Mouse (Mus musculus) fat pad, adult 2 months (tissue): ENCODE results near the gene Hspb7.

Experiments used
- DNase-seq: peaks from one replicate; pipeline ENCODE4 v3.0.0-alpha.2; 2011; ENCODE audit warnings: low read depth, low spot score; ENCODE audit errors: extremely low read depth

Gene Hspb7

DNA sequence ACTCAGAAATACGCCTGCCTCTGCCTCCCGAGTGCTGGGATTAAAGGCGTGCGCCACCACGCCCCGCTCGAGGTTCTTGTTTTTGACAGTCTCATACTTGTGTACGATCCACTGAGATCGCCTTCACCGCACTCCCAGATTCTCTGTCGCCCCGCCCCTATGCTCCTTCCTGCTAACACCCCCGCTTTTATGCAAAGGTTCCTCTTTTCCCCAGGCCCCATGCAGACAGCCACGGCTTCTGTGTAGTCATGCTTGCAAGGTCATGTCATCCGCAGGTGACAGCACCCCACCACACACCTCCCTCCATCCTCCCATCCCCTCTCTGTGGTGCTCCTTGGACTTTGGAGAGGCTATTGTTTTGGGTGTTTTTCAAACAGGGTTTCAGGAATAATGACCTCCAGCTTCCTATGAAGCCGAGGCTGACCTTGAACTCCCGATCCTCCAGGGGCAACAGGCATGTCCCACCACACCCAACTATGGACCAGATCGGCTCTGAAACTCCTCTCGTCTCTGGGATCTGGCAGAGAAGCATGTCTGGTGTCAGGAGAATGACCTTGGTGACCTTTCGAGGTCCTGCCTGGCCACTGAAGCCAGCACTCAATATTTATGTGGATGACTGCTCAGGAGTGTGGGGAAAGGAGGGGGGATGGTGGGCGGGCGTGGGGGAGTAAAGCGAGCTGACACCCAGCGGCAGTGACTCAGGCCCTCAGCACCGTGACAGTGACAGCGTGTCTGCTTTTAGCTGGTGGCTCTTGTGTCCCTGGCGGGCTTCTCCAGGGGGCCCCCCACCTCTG is 984 bp upstream of the Hspb7 start:
- DNase-seq: no peak

DNA sequence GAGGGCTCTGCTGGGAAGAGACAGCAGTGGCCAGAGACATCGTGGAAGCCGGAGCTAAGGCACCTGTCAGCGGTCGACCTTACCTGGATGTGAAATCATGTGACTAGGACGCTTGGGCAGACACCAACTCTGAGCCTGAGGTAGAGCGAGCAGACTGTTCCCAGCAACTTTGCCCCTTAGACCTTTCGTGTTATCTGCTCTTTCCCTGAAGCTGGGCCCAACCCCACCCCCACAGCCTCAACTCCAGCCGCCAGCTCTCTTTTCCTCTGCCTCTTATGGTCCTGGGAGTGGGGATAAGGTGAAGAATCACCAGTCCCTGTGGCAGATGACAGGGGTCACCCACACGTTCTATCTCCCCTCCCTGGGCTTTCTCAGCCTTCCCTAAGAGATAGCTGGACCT is 307 bp downstream of the Hspb7 start:
- no peak for DNase-seq

DNA sequence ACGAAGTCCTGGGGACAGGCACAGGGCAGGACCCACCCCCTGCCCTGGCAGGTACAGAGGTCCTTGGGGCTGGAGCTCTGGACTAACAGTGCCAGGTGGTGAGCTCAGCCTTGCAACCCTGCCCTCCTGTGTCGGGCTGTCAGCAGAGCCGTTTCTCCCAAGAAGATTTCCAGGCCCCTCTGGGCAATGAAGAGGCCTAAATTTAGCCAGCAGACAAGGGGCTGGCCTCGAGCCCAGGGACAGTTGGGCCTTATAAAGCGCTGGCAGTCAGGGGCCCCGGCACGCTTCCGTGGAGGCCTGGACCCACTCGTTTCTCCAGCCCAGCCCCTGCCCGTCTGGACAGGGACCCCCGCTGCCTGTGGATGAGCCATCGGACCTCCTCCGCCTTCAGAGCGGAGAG is 844 bp downstream of the Hspb7 start:
- DNase-seq: no peak

DNA sequence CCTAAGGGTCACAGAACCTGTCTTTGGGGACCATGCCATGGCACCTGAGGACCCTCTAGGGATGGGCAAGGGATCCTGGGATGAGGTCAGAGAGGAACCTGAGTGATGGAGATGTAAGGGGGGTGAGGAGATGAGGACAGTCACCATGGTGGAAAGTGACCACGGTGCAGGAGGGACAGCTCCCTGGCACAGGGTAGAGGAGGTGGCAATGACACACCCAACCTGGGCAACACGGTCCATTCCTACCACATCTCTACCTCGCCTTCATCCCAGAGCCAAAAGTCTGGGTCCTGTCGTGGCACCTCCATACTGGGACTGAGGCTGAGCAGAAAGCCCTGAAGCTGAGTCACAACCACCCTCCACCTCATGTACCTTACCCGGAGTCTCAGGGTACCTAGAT is 2.3 kb downstream of the Hspb7 start:
- DNase-seq: no peak

DNA sequence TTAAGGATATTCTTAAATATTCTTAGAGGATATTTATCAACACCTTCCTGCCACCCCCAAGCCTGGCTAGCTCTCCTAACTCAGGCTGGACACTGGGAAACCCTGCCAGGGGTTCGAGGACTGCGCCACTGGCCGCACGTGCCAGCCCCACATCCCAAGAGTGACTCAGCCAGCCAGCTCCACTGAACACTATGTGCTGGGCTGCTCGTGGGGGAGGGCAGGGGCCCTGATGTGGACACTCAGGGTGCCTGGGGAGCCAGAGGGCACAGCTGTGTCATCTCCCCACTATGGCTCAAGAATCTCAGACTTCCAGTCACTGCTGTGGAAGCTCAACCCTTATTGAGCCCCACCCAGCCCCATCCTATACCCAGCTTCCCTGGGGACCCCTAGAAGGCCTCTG is 2.7 kb downstream of the Hspb7 start:
- DNase-seq: no peak

DNA sequence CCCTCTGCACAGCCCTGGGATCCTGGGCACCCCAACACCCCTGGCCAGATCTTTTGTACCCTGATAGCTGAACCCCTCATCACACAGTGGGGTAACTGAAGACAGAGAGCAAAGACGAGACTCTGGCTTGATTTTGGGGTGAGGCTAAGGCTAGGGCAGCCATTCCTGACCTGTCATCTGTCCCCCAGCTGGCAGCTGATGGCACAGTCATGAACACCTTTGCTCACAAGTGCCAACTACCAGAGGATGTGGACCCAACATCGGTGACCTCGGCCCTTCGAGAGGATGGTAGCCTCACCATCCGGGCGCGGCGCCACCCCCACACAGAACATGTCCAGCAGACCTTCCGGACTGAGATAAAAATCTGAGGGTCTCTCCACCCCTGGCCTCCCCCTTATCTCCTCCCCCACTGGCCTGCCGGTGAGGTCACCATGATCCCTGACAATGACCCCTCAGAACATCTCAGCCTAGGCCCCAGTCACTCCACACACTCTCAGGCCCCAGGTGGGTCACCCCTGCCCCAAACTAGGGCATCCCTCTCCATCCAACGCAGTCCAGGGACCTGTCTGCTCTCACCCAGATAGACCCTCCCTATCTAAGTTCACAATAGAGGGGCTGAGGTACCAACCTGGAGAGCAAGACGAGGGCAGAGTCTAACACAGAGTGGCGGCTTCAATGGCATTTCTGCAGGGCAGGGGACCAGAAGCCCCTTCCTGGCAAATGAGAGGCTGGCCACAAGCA is 3.3 kb downstream of the Hspb7 start:
- DNase-seq: no peak

DNA sequence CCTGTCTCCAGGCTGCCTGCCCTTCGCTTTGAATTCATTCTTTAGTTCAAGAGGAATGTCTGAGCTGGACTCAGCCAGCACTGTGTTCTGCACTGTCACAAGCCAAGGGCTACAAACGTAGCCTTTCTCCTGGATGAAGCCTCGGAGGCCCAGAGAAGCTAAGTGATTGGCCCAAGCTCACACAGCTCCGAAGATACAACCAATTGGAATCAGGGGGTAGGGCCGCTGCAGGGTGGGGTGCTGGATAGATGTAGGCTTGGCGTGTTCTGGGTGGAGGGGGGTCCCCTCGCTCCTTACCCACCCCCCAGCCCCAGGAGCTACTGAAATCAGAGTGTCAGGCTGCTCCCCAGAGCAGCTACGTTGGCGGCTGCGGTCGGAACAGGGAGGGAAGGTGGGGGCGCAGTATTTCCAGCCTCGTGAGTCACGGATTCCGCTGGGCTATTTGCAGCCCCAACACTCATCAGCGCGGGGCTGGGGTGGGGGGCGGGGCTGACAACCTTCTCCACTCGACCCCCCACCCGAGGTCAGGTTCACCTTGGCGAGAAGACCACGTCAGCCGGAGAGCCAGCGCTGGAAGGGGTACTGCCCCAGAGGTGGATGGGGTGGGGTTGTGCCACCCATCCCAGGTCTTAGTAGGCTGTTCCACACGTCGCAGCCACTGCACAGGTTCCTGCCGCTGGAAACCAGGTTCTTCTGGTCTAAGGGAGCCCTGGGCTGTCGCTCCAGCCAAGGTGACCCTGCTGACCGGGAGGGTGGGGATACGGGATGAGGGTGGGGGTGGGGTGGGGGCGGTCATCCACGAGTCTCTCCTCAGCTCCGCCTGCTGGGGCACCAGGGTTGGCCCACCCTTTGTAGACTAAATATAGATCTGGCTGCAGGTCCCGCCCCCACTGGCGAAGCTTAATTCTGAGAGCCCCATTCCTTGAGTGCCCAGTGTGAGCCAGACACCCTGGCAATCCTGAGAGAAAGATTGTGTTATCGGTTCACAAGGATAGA is 5.2 kb downstream of the Hspb7 start:
- DNase-seq: no peak

DNA sequence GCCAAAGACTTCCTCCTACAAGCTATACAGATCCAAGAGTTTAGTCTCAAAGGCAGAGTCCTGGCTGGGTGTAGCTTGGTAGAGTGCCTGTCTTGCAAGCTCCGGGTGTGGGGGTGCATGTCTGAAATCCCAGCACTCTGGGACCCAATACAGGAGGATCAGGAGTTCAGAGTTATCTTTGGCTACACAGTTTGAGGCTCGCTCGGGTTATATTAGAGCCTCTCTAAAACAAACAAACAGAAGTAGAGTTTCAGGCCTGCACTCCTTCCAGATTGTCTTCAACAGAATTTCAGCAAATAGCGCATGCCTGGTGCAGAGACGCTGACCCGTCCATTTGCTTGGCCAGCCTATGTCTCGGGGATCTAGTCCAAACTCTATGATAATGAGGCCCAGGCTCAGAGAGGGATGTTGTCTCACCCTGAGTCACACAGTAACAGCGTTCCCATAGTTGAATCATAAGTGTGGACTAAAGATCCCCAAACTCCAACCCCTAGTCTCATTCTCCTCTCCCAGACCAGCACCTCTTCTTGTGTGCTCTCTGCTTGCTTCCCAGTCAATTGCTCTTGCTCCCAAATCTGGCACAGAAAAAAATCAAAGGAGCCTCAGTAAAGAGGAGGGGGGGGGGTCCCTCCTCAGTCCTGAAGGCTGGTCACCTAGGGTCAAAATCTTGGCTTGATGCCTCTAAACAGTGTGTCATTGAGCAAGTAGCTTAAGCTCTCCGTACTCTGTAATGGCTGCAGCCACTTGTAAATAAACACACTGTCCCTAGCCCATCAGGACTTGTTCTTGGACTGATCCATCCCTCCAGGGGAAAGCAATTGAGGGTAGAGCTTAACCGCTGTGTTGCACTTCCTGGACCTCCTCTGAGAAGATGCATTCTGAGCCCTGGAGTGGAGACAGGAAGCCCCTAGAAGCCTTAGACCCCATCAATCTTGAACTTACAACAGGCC is 6.5 kb downstream of the Hspb7 start:
- no peak for DNase-seq

DNA sequence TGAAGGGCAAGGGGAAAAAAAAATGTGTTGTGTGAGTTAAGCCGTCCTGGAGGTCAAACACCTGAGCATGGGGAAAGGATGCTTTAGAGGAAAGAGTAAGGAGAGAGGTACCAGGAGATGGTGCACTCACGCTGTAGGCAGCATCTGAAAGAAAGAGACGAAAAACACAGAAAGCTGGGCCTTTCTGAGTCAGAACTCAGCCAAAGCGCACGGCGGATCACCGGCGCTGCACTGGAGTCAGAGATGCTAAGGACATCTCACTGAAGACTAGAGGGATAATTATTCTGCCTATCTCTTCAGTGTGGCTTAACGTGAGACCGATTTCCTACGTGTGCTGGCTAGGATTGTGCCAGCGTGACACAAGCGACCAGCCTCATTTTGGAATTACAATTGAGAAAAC is 7.3 kb downstream of the Hspb7 start:
- no peak for DNase-seq

DNA sequence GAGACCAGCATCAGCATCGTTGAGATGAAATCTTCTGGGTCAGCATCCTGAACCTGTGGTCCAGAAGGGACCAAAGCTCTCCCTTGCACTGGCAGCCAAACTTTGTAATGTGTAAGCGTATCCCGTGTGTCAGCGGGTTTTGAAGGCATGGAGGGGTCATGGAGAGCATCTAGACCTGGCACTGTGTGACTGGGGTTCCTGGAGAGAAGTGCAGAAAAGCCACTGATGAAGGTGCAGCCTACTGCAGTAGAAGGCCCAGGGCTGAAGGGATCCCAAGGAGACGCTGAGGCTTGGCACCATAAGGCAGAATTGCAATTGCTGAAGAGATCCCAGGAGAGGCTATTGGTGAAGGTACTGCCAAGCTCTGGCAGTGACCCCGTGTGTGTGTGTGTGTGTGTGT is 8.8 kb downstream of the Hspb7 start:
- DNase-seq: no peak

DNA sequence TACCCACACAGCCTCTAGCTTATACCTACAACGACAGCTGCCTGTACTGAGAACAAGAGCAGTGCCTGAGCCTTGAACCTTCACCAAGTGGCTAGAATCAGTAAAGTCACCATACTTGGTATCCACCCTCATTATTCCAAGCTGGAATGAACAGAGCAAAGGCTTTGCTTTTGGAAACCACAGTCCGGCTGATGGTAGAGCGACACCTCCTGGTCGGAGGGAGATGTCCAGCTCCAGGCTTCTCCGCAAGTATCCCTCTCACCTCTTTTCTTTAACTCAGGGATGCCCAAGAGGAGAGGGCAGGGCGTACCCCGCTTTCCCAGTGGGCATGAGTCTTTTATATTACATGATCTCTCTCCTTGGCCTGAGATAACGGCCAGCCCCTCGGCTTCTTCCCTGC is 9.3 kb downstream of the Hspb7 start:
- no peak for DNase-seq

DNA sequence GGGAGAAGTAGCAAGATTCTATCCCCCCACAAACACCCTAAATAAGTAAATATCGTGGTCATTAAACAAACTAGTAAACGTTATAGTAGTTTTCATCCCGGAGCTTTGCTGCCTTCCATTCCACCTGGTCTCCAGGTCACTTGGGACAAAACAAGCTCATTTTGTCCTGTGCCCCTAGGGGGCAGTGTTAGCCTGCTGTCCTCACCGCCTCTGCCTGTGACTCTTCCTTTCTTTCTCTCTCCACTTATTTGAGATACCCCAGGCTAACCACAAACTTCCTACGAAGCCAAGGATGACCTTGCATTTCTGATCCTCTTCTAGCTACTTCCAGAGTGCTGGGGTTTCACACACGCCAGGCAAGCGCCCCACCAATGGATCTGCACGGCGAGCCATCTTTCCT is 10.4 kb downstream of the Hspb7 start:
- DNase-seq: no peak

DNA sequence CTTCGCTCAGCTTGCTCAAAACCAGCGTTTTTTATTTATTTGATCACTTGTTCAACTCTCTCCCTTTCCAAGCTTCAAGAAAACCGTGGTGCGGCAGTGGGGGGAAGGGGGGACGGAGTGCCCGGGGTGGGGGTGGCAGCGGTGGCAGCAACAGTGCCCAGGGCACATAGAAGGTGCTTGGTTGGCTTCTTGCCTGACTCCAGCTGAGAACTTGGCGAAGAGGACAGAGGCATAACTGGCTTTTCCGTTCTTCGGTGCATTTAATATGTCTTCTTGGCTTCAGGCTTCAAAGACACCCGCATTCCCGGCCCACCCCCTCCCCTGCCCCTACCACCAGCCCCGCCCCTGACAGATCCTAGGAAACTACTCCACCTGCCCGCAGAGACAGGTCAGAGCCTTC is 12.1 kb downstream of the Hspb7 start:
- DNase-seq: no peak

DNA sequence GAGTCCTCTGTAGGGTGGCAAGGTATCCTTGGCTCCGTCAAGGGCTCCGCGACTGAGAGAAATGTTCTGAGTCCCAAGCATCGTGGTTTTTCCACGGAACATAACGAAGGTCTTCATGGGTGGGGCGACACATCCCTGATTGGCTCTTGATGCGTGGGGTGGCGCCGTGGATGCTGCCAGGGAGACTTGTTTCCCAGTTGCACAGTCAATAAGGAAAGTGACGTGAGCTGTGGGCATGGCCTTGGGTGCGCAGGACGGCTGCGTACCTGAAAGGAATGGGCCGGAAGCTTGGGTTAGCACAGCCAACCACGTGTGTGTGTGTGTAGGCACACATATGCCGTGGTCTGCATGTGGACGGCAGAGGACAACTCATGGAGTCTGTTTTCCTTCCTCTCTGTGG is 12.6 kb downstream of the Hspb7 start:
- DNase-seq: no peak

DNA sequence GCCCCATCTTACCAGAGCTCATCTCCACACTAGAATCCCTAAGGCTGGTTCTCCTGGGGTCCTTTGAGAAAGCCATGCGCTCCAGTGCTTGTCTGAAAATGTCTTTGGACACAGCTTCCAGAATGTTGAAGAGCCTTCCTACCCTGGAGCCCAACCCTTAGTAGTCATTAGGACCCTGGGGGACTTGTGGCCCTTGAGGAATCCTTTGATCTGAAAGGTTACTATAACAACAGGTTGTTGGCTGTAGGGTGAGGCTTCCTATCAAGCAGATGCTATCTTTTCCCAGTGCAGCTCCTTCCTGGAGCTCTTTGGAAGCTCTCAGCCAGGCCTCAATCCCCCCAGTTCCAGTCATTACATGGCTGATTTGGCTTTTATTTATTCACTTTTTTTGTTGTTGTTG is 15.4 kb downstream of the Hspb7 start, which contains the start of gene Srarp:
Gene Srarp (minus strand): TSS at position 132 of the 400 bp plus-strand sequence.
- no peak for DNase-seq

DNA sequence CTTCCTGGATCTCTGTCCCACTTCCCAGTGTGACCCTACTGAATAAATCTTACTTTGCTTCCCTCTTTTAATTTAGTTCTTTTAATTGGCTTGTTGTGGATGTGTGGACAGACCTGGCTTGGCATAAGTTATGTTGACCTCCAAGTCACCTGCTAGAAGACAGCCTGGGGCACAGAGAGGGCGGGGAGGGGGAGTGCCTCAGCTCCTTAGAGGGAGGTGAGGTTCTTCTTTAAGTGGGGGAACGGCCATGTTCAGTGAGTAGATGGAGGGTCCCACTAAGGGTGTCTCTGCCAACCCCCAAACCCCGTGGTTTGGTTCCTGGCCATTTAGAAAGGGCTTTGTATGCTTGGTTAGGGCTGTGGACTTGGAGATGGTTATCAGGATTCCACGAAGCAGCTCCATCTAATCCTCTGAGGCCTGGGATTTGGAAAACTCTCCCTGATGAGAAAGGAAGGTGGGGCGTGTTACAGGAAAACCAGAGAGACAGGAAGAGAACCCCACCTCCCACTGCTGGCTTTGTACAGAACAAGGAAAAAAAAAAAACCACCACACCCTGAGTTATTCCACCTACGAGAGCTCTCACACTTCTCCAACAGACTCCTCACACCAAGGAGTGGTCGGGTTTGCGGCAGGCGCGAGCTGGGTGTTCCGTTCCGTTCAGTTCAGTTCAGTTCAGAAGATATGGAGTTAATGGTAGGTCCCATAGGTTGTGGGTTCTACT is 18.7 kb downstream of the Hspb7 start:
- no peak for DNase-seq

DNA sequence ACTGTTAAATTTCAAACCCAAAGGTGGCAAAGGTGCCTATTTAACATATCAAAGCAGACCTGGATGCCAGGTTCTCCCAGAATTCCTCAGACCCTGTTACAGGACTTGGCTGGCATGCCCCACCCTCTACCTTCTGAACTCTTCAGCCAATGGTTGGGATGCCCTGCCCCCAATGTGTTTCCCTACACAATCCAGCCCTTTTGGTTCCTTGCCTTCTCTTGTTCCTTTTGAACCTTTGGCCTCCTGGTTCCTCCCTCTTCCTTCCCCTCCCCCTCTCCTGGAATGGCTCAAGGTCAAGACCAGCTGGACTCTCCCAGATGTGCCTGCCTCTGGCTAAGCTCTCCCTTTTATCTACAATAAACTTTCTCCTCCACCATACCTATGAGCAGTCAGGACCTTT is 20.3 kb downstream of the Hspb7 start:
- no peak for DNase-seq

DNA sequence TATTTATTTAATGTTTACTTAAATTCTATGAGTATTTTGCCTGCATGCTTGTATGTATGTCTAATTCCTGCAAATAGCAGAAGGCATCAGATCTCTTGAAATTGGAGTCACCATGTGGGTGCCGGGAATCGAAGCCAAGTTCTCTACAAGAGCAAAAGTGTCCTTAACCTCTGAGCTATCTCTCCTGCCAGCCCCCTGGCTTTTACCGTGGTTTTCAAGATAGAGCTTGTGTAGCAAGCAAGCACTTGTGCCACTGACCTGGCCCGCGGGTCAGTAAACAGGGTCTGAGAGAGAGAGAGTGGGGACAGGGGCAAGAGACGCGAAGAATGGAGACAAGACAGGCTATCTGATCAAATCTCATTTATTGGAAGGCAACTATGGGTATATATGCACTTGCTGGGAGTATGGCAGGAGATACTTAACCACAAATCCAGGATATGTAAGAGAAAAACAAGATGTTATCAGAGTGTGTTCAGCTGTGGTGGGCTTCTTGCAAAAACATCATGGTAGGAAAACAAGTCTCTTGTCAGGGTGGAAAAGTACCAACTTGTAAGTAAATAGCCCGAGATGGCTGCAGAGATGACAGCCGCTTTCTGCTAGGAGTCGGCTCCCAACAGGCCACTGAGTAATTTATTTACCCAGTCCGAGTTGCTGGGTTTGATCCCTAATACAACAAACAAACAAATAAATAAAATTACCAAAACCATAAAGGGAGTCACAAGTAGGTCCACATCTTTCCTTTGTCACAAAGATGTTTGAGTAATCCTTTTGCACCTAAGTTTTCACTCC is 23.3 kb downstream of the Hspb7 start:
- DNase-seq: no peak
